Mouse (Mus musculus) lung, postnatal 4 days (tissue): ENCODE measurements around the gene Pml.
"Not testable (repeated sequence)": the region's sequence is repeated elsewhere in the genome, so short reads cannot be mapped to it uniquely, and the experiment has no call there.

ENCODE experiments used
- DNase-seq, 2 experiments: peaks; one replicate each; pipeline ENCODE4 v3.0.0; 2021

The Pml gene

GRCm38 (mm10) chr9:58271109-58271508 lies 21.5 kb upstream of the Pml start:
- DNase-seq: no peak

GRCm38 (mm10) chr9:58270081-58270480 lies 20.5 kb upstream of the Pml start:
- DNase-seq: no peak

- peak in 1 of 2 experiments; percentile 73 for DNase-seq
Measured at GRCm38 (mm10) chr9:58268384-58269313, 19.1 kb upstream of the Pml start.

- DNase-seq: no peak
Measured at GRCm38 (mm10) chr9:58267046-58267445, 17.5 kb upstream of the Pml start.

GRCm38 (mm10) chr9:58266571-58267011 lies 17.0 kb upstream of the Pml start:
- no peak for DNase-seq

- DNase-seq: no peak
Measured at GRCm38 (mm10) chr9:58265368-58265767, 15.8 kb upstream of the Pml start.

- no peak for DNase-seq
Measured at GRCm38 (mm10) chr9:58262507-58262906, 12.9 kb upstream of the Pml start.

GRCm38 (mm10) chr9:58255704-58256685 lies 6.4 kb upstream of the Pml start:
- DNase-seq: no peak

- no peak for DNase-seq
Measured at GRCm38 (mm10) chr9:58255105-58255504, 5.5 kb upstream of the Pml start.

- not testable (repeated sequence) for DNase-seq
Measured at GRCm38 (mm10) chr9:58253805-58254122, 4.2 kb upstream of the Pml start.

- peak; percentile 97 for DNase-seq
Measured at GRCm38 (mm10) chr9:58253033-58253804, 3.6 kb upstream of the Pml start, which contains the start of gene Stoml1. TSS of gene Stoml1 (plus strand) at chr9:58253164.

- DNase-seq: not testable (repeated sequence)
Measured at GRCm38 (mm10) chr9:58250730-58251129, 1.1 kb upstream of the Pml start.

- DNase-seq: no peak
Measured at GRCm38 (mm10) chr9:58250322-58250721, 736 bp upstream of the Pml start.

GRCm38 (mm10) chr9:58248746-58249413 lies 706 bp downstream of the Pml start:
- DNase-seq: no peak

GRCm38 (mm10) chr9:58247064-58247759 lies 2.4 kb downstream of the Pml start:
- peak; percentile 90 for DNase-seq

- DNase-seq: no peak
Measured at GRCm38 (mm10) chr9:58246083-58246591, 3.4 kb downstream of the Pml start.

GRCm38 (mm10) chr9:58243696-58244095 lies 5.9 kb downstream of the Pml start:
- DNase-seq: no peak

- DNase-seq: no peak
Measured at GRCm38 (mm10) chr9:58242696-58243095, 6.9 kb downstream of the Pml start.

- DNase-seq: peak; percentile 62 to 67
Measured at GRCm38 (mm10) chr9:58241780-58242485, 7.7 kb downstream of the Pml start.

GRCm38 (mm10) chr9:58234502-58235015 lies 15.0 kb downstream of the Pml start:
- DNase-seq: no peak
